Mouse (Mus musculus): ENCODE results near the gene Ppm1l. TPM values are rescaled to one million over a fixed set of nuclear protein-coding genes. Genes with fewer than 3 reads are reported as not detected.

Gene Ppm1l
- polyA plus RNA-seq, 1 experiment from 2014 or later: 5.7 TPM

GRCm38 (mm10) chr3:69593426-69593825, 276.8 kb downstream of the Ppm1l start:
- ATAC-seq (ENCODE audit: low FRiP score, low TSS enrichment): no peak
- Histone ChIP-seq H3K4me2 (replicated peaks; ENCODE audit: low read depth, low read length) (no peak overlapping the region), H3K9ac (replicated peaks; ENCODE audit: low read length) (no peak overlapping the region), H3K27me3 (ENCODE audit: insufficient read depth, low read length) (no peaks in the 10 kb centered on the region), H3K9me3 (ENCODE audit: low read length) (0 out of 2 replicates have a peak, but pooled peaks cover 2% of the 10 kb centered on the region), H3K36me3 (ENCODE audit: insufficient read depth, low read length) (no peaks in the 10 kb centered on the region), H3K4me3 (ENCODE audit: low read length) (no peak overlapping the region), H3K27ac (ENCODE audit: low read length) (no peak overlapping the region), H3K4me1 (ENCODE audit: insufficient read depth, low read length) (peaks cover 4% of the 10 kb centered on the region; the same call in 1 of the 2 replicates)
- WGBS: 91% methylated on average over 8 of the region's 8 CpGs

GRCm38 (mm10) chr3:69594071-69594470, 277.4 kb downstream of the Ppm1l start:
- no peak overlapping the region for H3K27ac ChIP-seq (ENCODE audit: low read length)
- no peaks in the 10 kb centered on the region for H3K27me3 ChIP-seq (ENCODE audit: insufficient read depth, low read length)
- no peaks in the 10 kb centered on the region for H3K36me3 ChIP-seq (ENCODE audit: insufficient read depth, low read length)
- H3K9ac ChIP-seq (replicated peaks; ENCODE audit: low read length): no peak overlapping the region
- no peak for ATAC-seq (ENCODE audit: low FRiP score, low TSS enrichment)
- H3K4me1 ChIP-seq (ENCODE audit: insufficient read depth, low read length): peaks cover 4% of the 10 kb centered on the region; the same call in 1 of the 2 replicates
- 0 out of 2 replicates have a peak, but pooled peaks cover 2% of the 10 kb centered on the region for H3K9me3 ChIP-seq (ENCODE audit: low read length)
- H3K4me2 ChIP-seq (replicated peaks; ENCODE audit: low read depth, low read length): no peak overlapping the region
- WGBS: 75% methylated on average over 9 of the region's 9 CpGs
- no peak overlapping the region for H3K4me3 ChIP-seq (ENCODE audit: low read length)

DNA sequence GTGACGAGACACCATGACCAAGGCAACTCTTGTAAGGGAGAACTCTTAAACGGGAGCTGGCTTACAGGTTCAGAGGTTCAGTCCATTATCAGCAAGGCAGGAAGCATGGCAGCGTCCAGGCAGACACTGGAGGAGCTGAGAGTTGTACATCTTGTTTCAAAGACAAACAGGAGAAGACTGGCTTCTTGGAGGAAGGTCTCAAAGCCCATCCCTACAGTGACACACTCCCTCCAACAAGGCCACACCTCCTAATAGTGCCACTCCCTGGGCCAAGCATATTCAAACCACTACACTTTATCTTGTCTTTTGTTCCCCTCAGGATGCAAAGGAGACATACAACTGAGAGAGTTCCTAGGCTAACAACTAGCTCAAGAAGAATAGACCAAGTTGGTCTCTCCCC, 279.5 kb downstream of the Ppm1l start:
- Histone ChIP-seq H3K4me2 (replicated peaks; ENCODE audit: low read depth, low read length) (no peak overlapping the region), H3K9me3 (ENCODE audit: low read length) (no peaks in the 10 kb centered on the region), H3K27ac (ENCODE audit: low read length) (no peak overlapping the region), H3K27me3 (ENCODE audit: insufficient read depth, low read length) (no peaks in the 10 kb centered on the region), H3K4me1 (ENCODE audit: insufficient read depth, low read length) (peaks cover 4% of the 10 kb centered on the region; the same call in 1 of the 2 replicates), H3K4me3 (ENCODE audit: low read length) (no peak overlapping the region), H3K9ac (replicated peaks; ENCODE audit: low read length) (no peak overlapping the region), H3K36me3 (ENCODE audit: insufficient read depth, low read length) (no peaks in the 10 kb centered on the region)
- no peak for ATAC-seq (ENCODE audit: low FRiP score, low TSS enrichment)
- 71% methylated on average over 3 of the region's 3 CpGs for WGBS

GRCm38 (mm10) chr3:69597211-69597610, 280.6 kb downstream of the Ppm1l start:
- Histone ChIP-seq H3K9me3 (ENCODE audit: low read length) (no peaks in the 10 kb centered on the region), H3K27ac (ENCODE audit: low read length) (no peak overlapping the region), H3K4me1 (ENCODE audit: insufficient read depth, low read length) (peaks cover 4% of the 10 kb centered on the region; the same call in 1 of the 2 replicates), H3K36me3 (ENCODE audit: insufficient read depth, low read length) (no peaks in the 10 kb centered on the region), H3K9ac (replicated peaks; ENCODE audit: low read length) (no peak overlapping the region), H3K27me3 (ENCODE audit: insufficient read depth, low read length) (no peaks in the 10 kb centered on the region), H3K4me3 (ENCODE audit: low read length) (peak overlapping the region; percentile 72; the same call in 1 of the 2 replicates), H3K4me2 (replicated peaks; ENCODE audit: low read depth, low read length) (peak overlapping the region; percentile 88)
- WGBS: 87% methylated on average over 6 of the region's 6 CpGs
- ATAC-seq (ENCODE audit: low FRiP score, low TSS enrichment): no peak

DNA sequence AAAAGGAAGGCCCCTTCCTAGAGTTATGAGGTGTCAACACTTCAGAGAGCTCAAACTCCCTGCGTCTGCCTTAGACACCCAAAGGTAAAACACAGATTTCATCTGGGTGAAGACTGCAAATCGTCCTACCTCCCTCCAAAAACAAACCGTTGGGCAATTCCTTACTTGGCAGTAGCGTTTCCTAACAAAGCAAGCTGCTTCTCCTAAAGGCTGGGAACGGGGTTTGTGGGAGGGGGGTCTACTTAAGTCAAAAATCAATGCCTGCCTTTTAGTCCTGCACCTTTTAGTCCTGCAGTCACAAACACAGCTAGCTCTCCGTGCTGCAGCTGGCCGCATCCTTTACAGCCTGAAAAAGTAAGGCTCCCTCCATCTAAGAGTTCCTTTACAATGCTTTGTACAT, 281.2 kb downstream of the Ppm1l start:
- ATAC-seq (ENCODE audit: low FRiP score, low TSS enrichment): peak; percentile 19; the same call in 1 of the 2 replicates
- H3K27ac ChIP-seq (ENCODE audit: low read length): no peak overlapping the region

DNA sequence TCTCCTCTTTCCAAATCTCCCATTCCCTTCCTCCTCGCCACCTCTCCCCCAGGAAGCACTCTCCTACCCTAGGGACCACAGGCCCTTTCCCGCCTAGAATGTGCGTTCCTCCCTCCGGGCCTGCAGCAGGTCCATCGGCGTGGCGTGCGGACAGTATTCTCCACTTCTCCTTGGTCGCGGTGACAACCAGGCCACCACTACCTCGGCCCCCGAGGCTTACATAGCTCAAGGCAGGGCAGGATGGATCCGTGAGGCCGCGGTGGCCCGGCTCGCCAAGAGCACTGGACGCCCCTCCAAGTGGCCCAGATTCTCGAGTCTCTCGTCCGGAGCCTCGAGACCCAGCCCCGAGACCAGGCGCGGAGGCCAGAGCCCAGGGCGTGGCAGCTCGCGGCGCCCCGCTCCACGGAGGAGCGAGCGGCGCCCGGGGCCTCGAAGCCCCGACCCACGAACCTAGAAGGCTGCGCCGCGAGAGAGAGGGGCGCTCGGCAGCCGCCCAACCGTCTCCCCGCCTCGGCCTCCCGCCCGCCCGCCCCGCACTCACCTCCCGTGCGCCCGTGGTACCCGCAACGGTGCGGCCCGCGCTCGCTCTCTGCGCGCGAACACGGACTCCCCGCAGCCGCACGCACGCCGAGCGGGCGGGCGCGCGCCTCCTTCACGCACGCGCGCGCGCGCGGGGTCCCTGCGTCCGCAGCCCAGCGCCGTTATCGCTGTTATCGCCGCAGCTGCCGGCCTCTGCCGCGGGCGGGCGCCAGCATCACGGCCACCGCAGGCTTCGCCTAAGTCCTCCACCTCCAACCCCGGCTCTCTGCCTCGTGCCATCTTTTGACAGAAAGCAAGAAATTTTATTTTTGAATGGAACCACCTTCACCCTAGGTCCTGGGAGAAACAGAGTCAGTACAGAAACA, 281.9 kb downstream of the Ppm1l start, which contains the start of gene B3galnt1:
Gene B3galnt1 (minus strand): TSS at position 700 of the 905 bp plus-strand sequence.
- Histone ChIP-seq H3K4me2 (replicated peaks; ENCODE audit: low read depth, low read length) (peak within 1 kb of the TSS; percentile 88), H3K9me3 (ENCODE audit: low read length) (no peaks in the 10 kb centered on the region), H3K9ac (replicated peaks; ENCODE audit: low read length) (peak within 1 kb of the TSS; percentile 85), H3K4me1 (ENCODE audit: insufficient read depth, low read length) (peaks cover 4% of the 10 kb centered on the region; the same call in 1 of the 2 replicates), H3K27ac (ENCODE audit: low read length) (no peak within 1 kb of the TSS), H3K27me3 (ENCODE audit: insufficient read depth, low read length) (no peaks in the 10 kb centered on the region), H3K36me3 (ENCODE audit: insufficient read depth, low read length) (no peaks in the 10 kb centered on the region), H3K4me3 (ENCODE audit: low read length) (peak within 1 kb of the TSS; percentile 72)
- WGBS: under 1% methylated on average over 86 of the region's 99 CpGs
- peak; percentile 86 for ATAC-seq (ENCODE audit: low FRiP score, low TSS enrichment)

More for the DNA sequence above, 281.2 kb downstream of the Ppm1l start:
- Histone ChIP-seq H3K9ac (replicated peaks; ENCODE audit: low read length) (peak overlapping the region; percentile 85), H3K9me3 (ENCODE audit: low read length) (no peaks in the 10 kb centered on the region), H3K36me3 (ENCODE audit: insufficient read depth, low read length) (no peaks in the 10 kb centered on the region), H3K4me1 (ENCODE audit: insufficient read depth, low read length) (peaks cover 4% of the 10 kb centered on the region; the same call in 1 of the 2 replicates), H3K4me2 (replicated peaks; ENCODE audit: low read depth, low read length) (peak overlapping the region; percentile 88), H3K27me3 (ENCODE audit: insufficient read depth, low read length) (no peaks in the 10 kb centered on the region), H3K4me3 (ENCODE audit: low read length) (peak overlapping the region; percentile 72)
- whole genome bisulfite sequencing: 6% methylated on average over 7 of the region's 7 CpGs

- no peaks in the 10 kb centered on the region for H3K36me3 ChIP-seq (ENCODE audit: insufficient read depth, low read length)
- peak overlapping the region; percentile 88 for H3K4me2 ChIP-seq (replicated peaks; ENCODE audit: low read depth, low read length)
- H3K9me3 ChIP-seq (ENCODE audit: low read length): no peaks in the 10 kb centered on the region
- H3K4me1 ChIP-seq (ENCODE audit: insufficient read depth, low read length): peaks cover 4% of the 10 kb centered on the region; the same call in 1 of the 2 replicates
- H3K9ac ChIP-seq (replicated peaks; ENCODE audit: low read length): peak overlapping the region; percentile 85; the same call in 1 of the 2 replicates
- peak overlapping the region; percentile 72 for H3K4me3 ChIP-seq (ENCODE audit: low read length)
- no peak overlapping the region for H3K27ac ChIP-seq (ENCODE audit: low read length)
- 13% methylated on average over 5 of the region's 5 CpGs for WGBS
- peak; percentile 49; the same call in 1 of the 2 replicates for ATAC-seq (ENCODE audit: low FRiP score, low TSS enrichment)
- no peaks in the 10 kb centered on the region for H3K27me3 ChIP-seq (ENCODE audit: insufficient read depth, low read length)
Observed at GRCm38 (mm10) chr3:69599166-69599500, 282.5 kb downstream of the Ppm1l start.

DNA sequence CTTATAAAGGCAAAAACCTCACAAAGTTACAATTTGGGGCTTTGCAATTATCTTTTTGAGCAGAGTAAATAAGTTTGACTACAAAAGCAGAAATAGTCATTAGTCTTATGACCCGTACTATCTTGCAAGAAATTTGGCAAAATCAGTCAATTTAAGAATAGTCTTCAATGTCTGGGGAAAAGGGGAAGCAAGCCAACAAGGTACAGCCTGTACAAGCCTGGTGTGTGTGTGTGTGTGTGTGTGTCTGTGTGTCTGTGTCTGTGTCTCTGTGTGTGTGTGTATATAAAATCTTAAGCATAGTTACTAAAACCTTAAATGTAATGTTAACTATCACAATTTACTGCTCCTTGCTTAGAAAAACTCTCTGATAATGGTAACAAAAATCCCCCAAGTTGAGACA, 290.3 kb downstream of the Ppm1l start:
- 84% methylated on average over 1 of the region's 1 CpGs for WGBS
- no peaks in the 10 kb centered on the region for H3K27me3 ChIP-seq (ENCODE audit: insufficient read depth, low read length)

DNA sequence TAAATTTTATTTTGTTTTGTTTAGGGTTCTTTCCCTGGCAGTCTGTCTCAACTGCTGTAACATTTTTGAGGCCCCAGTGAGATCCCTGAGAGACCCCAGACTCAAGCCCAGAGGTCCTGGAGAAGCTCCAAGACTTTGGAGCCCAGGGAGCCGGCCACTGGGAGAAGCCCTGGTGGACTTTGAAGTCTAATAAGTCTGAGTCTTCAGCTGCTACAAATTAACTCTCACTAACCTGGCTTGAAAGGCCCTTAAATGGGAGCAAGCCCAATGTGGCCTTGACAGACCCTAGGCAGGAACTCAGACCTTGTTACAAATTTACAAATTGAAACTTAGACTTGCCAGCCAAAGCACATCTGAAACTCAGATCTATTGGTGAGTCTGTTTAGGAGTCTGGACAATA, 290.8 kb downstream of the Ppm1l start:
- 33% methylated on average over 1 of the region's 1 CpGs for WGBS
- ATAC-seq (ENCODE audit: low FRiP score, low TSS enrichment): peak; percentile 87

More for the DNA sequence above, 290.3 kb downstream of the Ppm1l start:
- no peak for ATAC-seq (ENCODE audit: low FRiP score, low TSS enrichment)
- Histone ChIP-seq H3K36me3 (ENCODE audit: insufficient read depth, low read length) (no peaks in the 10 kb centered on the region), H3K27ac (ENCODE audit: low read length) (no peak overlapping the region; the same call in 1 of the 2 replicates), H3K9ac (replicated peaks; ENCODE audit: low read length) (no peak overlapping the region), H3K4me1 (ENCODE audit: insufficient read depth, low read length) (no peaks in the 10 kb centered on the region), H3K4me3 (ENCODE audit: low read length) (no peak overlapping the region), H3K9me3 (ENCODE audit: low read length) (no peaks in the 10 kb centered on the region), H3K4me2 (replicated peaks; ENCODE audit: low read depth, low read length) (no peak overlapping the region)

DNA sequence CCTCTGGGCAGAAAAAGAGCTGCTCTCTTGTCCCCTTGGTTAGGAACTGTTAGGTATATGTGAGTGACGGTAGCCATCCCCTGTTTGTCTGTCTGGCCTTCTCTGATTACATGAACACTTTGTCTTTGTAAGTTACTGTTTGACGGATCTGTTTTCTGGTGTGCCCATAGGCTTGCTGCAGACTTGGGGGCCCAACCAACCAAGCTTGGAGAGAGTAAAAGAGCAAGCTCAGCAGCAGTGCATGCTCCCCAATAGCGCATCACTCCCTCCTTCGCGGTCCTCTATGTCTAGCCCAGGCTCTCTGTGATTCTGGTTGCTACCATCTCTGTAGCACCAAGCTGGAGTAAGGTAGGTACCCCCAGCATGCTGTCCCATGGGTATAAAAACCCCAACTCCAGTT, 291.2 kb downstream of the Ppm1l start:
- Histone ChIP-seq H3K27ac (ENCODE audit: low read length) (no peak overlapping the region), H3K4me2 (replicated peaks; ENCODE audit: low read depth, low read length) (no peak overlapping the region), H3K27me3 (ENCODE audit: insufficient read depth, low read length) (no peaks in the 10 kb centered on the region), H3K9me3 (ENCODE audit: low read length) (peaks cover 4% of the 10 kb centered on the region), H3K4me3 (ENCODE audit: low read length) (no peak overlapping the region), H3K36me3 (ENCODE audit: insufficient read depth, low read length) (no peaks in the 10 kb centered on the region), H3K4me1 (ENCODE audit: insufficient read depth, low read length) (no peaks in the 10 kb centered on the region), H3K9ac (replicated peaks; ENCODE audit: low read length) (no peak overlapping the region)
- ATAC-seq (ENCODE audit: low FRiP score, low TSS enrichment): peak; percentile 70
- WGBS: 80% methylated on average over 5 of the region's 5 CpGs

More for the DNA sequence above, 290.8 kb downstream of the Ppm1l start:
- peak overlapping the region; percentile 38; the same call in 1 of the 2 replicates for H3K27ac ChIP-seq (ENCODE audit: low read length)
- no peaks in the 10 kb centered on the region for H3K27me3 ChIP-seq (ENCODE audit: insufficient read depth, low read length)
- no peak overlapping the region for H3K4me2 ChIP-seq (replicated peaks; ENCODE audit: low read depth, low read length)
- no peaks in the 10 kb centered on the region for H3K9me3 ChIP-seq (ENCODE audit: low read length)
- H3K4me1 ChIP-seq (ENCODE audit: insufficient read depth, low read length): no peaks in the 10 kb centered on the region
- H3K4me3 ChIP-seq (ENCODE audit: low read length): no peak overlapping the region
- H3K9ac ChIP-seq (replicated peaks; ENCODE audit: low read length): no peak overlapping the region
- no peaks in the 10 kb centered on the region for H3K36me3 ChIP-seq (ENCODE audit: insufficient read depth, low read length)

Measured in kidney, embryonic 16.5 days (tissue).